Mouse (Mus musculus) stomach, postnatal 0 days (tissue): Measurements from ENCODE around the gene Avpr2. TPM values are rescaled to one million over a fixed set of nuclear protein-coding genes. Genes with fewer than 3 reads are reported as not detected.

Source experiments
- ATAC-seq: fragments of 200-750 bp; cut with Nextera tagmentation; 2 replicates; pipeline ENCODE4 v1.8.0; 2017; ENCODE audit not compliant: low FRiP score, low TSS enrichment
- DNase-seq: peaks from one replicate; pipeline ENCODE4 v3.0.0-alpha.2; 2016; ENCODE audit warnings: low spot score
- H3K27ac ChIP-seq: fragments of 300-500 bp; sonication (generic); replicated peaks from 2 replicates; pipeline ENCODE4 v1.5.1; 2014; ENCODE audit warnings: mild to moderate bottlenecking, control low read depth
- H3K27me3 ChIP-seq: fragments of 300-500 bp; sonication (generic); 2 replicates; pipeline ENCODE4 v1.6.1; 2014; ENCODE audit warnings: low read length; ENCODE audit not compliant: control insufficient read depth, insufficient read depth
- H3K36me3 ChIP-seq: fragments of 300-500 bp; sonication (generic); 2 replicates; pipeline ENCODE4 v1.6.1; 2014; ENCODE audit warnings: low read length, mixed read lengths; ENCODE audit not compliant: control insufficient read depth, insufficient read depth
- H3K4me1 ChIP-seq: fragments of 300-500 bp; sonication (generic); replicated peaks from 2 replicates; pipeline ENCODE4 v1.6.1; 2014; ENCODE audit warnings: antibody characterized with exemption; ENCODE audit not compliant: control insufficient read depth, insufficient read depth
- H3K4me2 ChIP-seq: fragments of 300-500 bp; sonication (generic); replicated peaks from 2 replicates; pipeline ENCODE4 v1.6.1; 2014; ENCODE audit warnings: low read depth, mild to moderate bottlenecking, control low read depth, moderate library complexity
- H3K4me3 ChIP-seq: fragments of 300-500 bp; sonication (generic); 2 replicates; pipeline ENCODE4 v1.5.1; 2014; ENCODE audit warnings: low read depth, low read length, control low read depth
- H3K9ac ChIP-seq: fragments of 300-500 bp; sonication (generic); 2 replicates; pipeline ENCODE4 v1.6.1; 2014; ENCODE audit warnings: mild to moderate bottlenecking, low read length, control low read depth, mixed read lengths
- H3K9me3 ChIP-seq: fragments of 300-500 bp; sonication (generic); 2 replicates; pipeline ENCODE4 v1.6.1; 2016; ENCODE audit warnings: low read length; ENCODE audit not compliant: control insufficient read depth
- CTCF ChIP-seq: IDR thresholded peaks from 2 replicates; pipeline ENCODE4 v1.5.1; 2016; ENCODE audit warnings: antibody characterized with exemption, low read depth, mild to moderate bottlenecking, moderate library complexity
- EP300 ChIP-seq: optimal IDR thresholded peaks from 2 replicates; pipeline ENCODE3; 2016; ENCODE audit warnings: antibody characterized with exemption
- WGBS: fragments of 180-500 bp; shearing (Covaris S2); extraction: QIAGEN DNeasy Blood & Tissue Kit; methylation state at CpG from one replicate; pipeline ENCODE4 v1.1.7; 2014; 5-methylcytosine and 5-hydroxymethylcytosine counted together
- polyA plus RNA-seq: library from polyadenylated mRNA; unstranded; fragments of >200 nt; fragmentation: Nextera tagmentation; extraction: Ambion mirVana; gene quantifications from 2 replicates; pipeline ENCODE4 v1.2.1, GENCODE M21; 2015

The Avpr2 gene
- polyA plus RNA-seq, 1 experiment from 2014 or later, result 0.67 TPM

DNA sequence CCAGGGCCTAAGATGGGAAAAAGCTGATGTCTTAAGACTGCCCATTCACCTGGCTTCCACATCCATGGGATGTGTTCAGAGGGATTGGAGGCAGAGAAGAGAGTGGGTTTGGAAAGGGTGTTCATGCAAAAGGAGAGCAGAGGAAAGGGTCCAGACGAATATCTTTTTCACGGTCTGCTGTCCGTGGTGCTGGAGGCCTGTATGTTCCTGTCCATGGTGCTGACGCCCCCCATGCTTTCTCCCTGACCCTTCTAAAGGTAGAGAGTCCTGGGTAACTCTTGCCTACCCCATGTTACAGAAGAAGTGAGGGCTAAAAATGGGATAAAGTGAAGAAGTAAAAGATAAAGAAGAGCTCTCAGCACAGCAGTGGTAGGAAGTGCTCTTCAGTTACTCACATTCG is 22.6 kb upstream of the Avpr2 start:
- TF ChIP-seq EP300, result no peak
- Histone ChIP-seq H3K9ac (no peak overlapping the region), H3K4me2 (no peak overlapping the region), H3K27ac (no peak overlapping the region), H3K4me1 (no peaks in the 10 kb centered on the region), H3K27me3 (no peaks in the 10 kb centered on the region), H3K36me3 (no peaks in the 10 kb centered on the region), H3K9me3 (no peaks in the 10 kb centered on the region), H3K4me3 (no peak overlapping the region)
- WGBS, result 9% methylated on average over 5 of the region's 5 CpGs
- DNase-seq (peak; percentile 17), ATAC-seq (no peak)

DNA sequence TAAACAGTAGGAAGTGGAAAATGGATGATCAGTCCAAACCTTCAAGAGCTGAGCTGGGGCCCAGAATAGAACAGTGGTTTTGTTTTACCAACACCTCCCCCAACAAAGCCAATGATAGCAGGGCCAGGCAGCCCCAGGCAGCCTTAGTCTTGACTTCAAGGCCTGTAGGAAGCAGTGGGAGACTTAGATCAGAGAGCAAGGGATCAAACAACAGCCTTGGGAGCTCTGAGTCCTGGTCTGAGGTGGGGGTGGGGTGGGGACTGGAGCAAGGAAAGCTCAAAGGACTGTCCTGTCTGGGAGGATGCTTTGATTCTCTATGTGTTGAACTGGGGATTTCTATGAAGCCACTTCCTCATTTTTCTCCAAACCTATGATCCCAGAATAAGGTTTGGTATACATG is 20.4 kb upstream of the Avpr2 start:
- H3K27ac ChIP-seq, result no peak overlapping the region
- no peaks in the 10 kb centered on the region for H3K36me3 ChIP-seq
- no peak overlapping the region for H3K4me3 ChIP-seq
- H3K4me1 ChIP-seq, result no peaks in the 10 kb centered on the region
- no peak overlapping the region for H3K9ac ChIP-seq
- ATAC-seq (no peak), DNase-seq (no peak)
- TF ChIP-seq CTCF (no peak), EP300 (no peak)
- no peaks in the 10 kb centered on the region for H3K27me3 ChIP-seq
- H3K4me2 ChIP-seq, result no peak overlapping the region
- no peaks in the 10 kb centered on the region for H3K9me3 ChIP-seq

DNA sequence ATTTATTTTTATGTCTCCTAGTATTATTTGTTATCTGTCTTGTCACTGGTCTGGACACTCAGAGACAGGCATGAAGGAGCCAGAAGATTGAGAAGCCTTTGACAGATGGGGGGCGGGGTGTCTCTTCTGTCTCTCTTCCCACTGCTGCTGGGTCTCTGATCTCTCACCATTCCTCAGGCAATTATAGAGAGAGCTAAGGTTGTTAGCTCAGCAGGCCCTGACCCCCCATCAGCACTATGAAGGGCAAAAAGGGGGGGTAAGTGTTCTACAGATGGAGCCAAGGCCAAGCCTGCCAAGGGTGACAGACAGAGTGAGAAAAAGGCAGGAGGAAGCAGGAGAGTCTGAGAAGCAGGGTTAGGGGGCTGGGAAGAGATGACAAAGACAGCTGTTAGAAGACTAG is 19.9 kb upstream of the Avpr2 start:
- H3K27ac ChIP-seq, result no peak overlapping the region
- H3K4me1 ChIP-seq, result no peaks in the 10 kb centered on the region
- H3K9me3 ChIP-seq, result no peaks in the 10 kb centered on the region
- no peak for TF ChIP-seq EP300
- DNase-seq (no peak), ATAC-seq (no peak)
- H3K27me3 ChIP-seq, result no peaks in the 10 kb centered on the region
- H3K4me3 ChIP-seq, result no peak overlapping the region
- H3K36me3 ChIP-seq, result no peaks in the 10 kb centered on the region
- no peak overlapping the region for H3K4me2 ChIP-seq
- H3K9ac ChIP-seq, result no peak overlapping the region
- WGBS, result 45% methylated on average over 1 of the region's 1 CpGs

DNA sequence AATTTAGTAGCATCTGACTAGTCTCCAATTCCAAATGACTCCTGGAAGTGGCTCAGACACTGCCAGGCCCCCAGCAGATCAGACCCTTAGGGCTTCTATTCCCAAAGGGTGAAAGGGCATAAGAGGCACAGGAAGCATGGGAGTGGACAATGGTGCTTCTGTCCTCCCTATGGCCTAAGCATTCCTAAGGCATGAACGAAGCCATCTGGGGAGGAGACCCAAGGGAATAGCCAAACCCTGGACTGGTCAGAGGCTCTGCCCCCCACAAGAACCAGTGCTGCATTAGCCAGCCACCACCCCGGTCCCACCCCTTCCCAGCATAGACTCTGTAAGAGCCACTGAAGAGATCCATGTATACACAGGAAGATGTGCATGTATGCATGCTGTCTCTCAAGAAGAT is 16.0 kb upstream of the Avpr2 start:
- TF ChIP-seq CTCF (no peak), EP300 (no peak)
- no peak overlapping the region for H3K9ac ChIP-seq
- H3K4me2 ChIP-seq, result no peak overlapping the region
- no peaks in the 10 kb centered on the region for H3K27me3 ChIP-seq
- DNase-seq, result no peak
- 56% methylated on average over 2 of the region's 2 CpGs for WGBS
- H3K36me3 ChIP-seq, result no peaks in the 10 kb centered on the region
- ATAC-seq, result no peak
- H3K27ac ChIP-seq, result no peak overlapping the region
- H3K4me1 ChIP-seq, result no peaks in the 10 kb centered on the region
- H3K9me3 ChIP-seq, result no peaks in the 10 kb centered on the region
- no peak overlapping the region for H3K4me3 ChIP-seq

DNA sequence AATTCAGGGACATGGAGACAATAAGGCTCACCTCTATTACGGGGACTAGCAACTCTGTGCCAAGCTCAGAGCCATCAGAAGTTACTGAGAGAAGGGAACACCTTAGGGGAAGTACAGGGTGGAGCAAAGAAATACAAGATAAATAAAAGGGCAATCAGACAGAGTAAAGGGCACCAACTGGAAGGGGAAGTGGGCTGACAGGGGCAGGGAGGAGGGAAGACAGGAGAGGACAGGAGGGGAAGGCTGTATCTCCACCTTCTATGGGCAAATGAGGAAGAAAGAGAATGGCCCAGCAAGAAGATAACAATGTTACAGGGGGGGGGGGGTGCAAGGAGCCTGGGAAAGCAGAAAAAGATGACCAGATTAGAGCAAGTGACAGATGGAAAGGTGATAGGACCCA is 14.9 kb upstream of the Avpr2 start:
- H3K27ac ChIP-seq, result no peak overlapping the region
- WGBS, result 60% methylated on average over 1 of the region's 1 CpGs
- H3K4me1 ChIP-seq, result no peaks in the 10 kb centered on the region
- no peak for ATAC-seq
- DNase-seq, result no peak
- H3K9ac ChIP-seq, result no peak overlapping the region
- no peak overlapping the region for H3K4me2 ChIP-seq
- no peak overlapping the region for H3K4me3 ChIP-seq
- H3K36me3 ChIP-seq, result no peaks in the 10 kb centered on the region
- TF ChIP-seq CTCF (no peak), EP300 (no peak)
- no peaks in the 10 kb centered on the region for H3K9me3 ChIP-seq
- H3K27me3 ChIP-seq, result no peaks in the 10 kb centered on the region

DNA sequence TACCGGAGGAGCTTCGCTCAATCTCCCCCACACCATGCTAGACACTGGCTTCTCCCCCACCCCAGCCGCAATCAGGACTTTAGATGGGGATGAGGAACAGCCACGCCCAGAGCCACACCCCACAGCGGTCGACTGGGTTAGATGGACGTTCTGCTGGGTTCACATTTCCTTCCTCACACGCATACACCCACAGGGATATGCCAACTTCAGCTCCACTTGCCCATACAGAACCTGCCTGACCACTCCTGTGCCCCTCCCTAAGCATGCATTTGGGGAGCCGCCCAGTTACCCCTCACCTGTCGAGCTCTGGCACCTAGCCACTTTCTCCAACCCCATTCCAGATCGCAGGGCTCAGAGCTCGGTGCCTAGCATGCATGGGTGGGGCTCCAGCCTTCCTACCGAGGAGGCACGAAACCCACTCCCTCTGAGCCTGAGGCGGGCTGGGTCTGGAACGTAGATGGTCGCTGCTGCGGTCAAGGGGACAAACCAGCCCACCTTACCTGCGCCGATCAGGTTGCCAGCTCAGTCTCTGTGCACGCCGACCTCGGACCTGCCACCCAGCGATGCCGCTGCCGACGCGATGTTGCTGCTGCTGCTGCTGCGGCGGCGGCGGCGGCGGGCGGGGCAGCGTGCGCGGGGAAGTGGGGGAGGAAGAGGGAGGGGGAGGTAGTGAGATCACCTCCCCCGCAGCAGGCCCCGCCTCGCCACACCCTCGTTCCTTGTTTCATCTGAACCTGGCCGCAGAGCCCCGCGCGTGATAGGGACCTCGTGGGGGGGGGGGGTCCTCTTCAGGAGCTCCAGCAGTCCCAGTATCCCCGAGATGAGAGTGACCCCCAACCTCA is 11.5 kb upstream of the Avpr2 start:
- Histone ChIP-seq H3K36me3 (no peaks in the 10 kb centered on the region), H3K4me1 (no peaks in the 10 kb centered on the region), H3K27ac (peak overlapping the region; percentile 49; the same call in 1 of the 2 replicates), H3K9ac (no peak overlapping the region), H3K4me3 (peak overlapping the region; percentile 39), H3K9me3 (no peaks in the 10 kb centered on the region), H3K27me3 (no peaks in the 10 kb centered on the region), H3K4me2 (peak overlapping the region; percentile 59)
- no peak for TF ChIP-seq EP300
- TF ChIP-seq CTCF, result no peak
- ATAC-seq (peak; percentile 91), DNase-seq (peak; percentile 78)
- 16% methylated on average over 32 of the region's 48 CpGs for WGBS
